Mouse (Mus musculus): ENCODE measurements around the gene Ddx23.

DNA sequence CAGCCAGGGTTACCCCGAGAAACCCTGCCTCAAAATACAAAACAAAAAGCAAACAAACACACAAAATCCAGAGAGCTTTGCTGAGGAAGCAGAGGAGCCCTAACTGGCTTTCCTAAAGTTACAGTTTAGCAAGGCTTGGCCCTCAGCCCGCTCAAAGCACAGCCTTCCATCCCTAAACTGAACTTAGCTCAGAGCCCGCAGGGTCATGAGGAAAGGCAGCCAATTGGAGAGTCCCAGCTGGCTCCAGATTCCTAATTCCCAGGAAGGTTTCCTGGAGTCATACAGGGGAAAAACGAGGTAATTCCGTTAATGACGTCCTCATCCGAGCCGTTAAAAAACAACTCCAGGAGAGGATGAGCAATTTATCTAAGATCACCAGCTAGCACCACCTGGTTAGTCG, 33.0 kb upstream of the Ddx23 start:
- TF ChIP-seq CTCF (IDR thresholded peaks at IDR 0.05 in 2 of 3, conservative IDR thresholded peaks at IDR 0.05 in 1 of 3; ENCODE audit: control insufficient read depth in 1 of 3, insufficient read depth in 1 of 3, low read depth in 2 of 3, low read length in 3 of 3, poor library complexity in 1 of 3, severe bottlenecking in 1 of 3) (no peak), POLR2A (IDR thresholded peaks at IDR 0.05; ENCODE audit: control insufficient read depth in 1 of 2, insufficient read depth in 1 of 2, low read depth in 1 of 2, low read length in 2 of 2, poor library complexity in 1 of 2) (no peak), GATA1 (IDR thresholded peaks at IDR 0.05; ENCODE audit: low read depth, low read length) (no peak), MAX (IDR thresholded peaks at IDR 0.05; ENCODE audit: low read length) (no peak), ZNF384 (IDR thresholded peaks at IDR 0.05; ENCODE audit: low read depth, low read length) (no peak), TAL1 (IDR thresholded peaks at IDR 0.05; ENCODE audit: low read length) (no peak), TCF12 (IDR thresholded peaks at IDR 0.05; ENCODE audit: low read depth, low read length) (no peak), ETS1 (IDR thresholded peaks at IDR 0.05; ENCODE audit: low read depth, low read length) (no peak), ZC3H11A (IDR thresholded peaks at IDR 0.05; ENCODE audit: low read depth, low read length) (no peak), TBP (IDR thresholded peaks at IDR 0.05; ENCODE audit: low read depth, low read length) (no peak), EP300 (IDR thresholded peaks at IDR 0.05; ENCODE audit: low read depth in 1 of 2, low read length in 2 of 2) (no peak), HCFC1 (IDR thresholded peaks at IDR 0.05; ENCODE audit: low read depth, low read length) (no peak), ZMIZ1 (IDR thresholded peaks at IDR 0.05; ENCODE audit: low read depth, low read length) (no peak)

All from MEL (cell line).